Mouse (Mus musculus): ENCODE measurements at regions not wholly inside any gene's neighbourhood (a gene's known extent, or its start where the extent isn't known, plus 50 kb on each side); places are given as distances from the start of the nearest gene placed in this dataset.

- no peaks in the 10 kb centered on the region for H3K27me3 ChIP-seq
- WGBS = 54% methylated on average over 6 of the region's 6 CpGs
- no peaks in the 10 kb centered on the region for H3K36me3 ChIP-seq
- no peak overlapping the region for H3K9ac ChIP-seq (replicated peaks)
- peaks cover 20% of the 10 kb centered on the region for H3K4me1 ChIP-seq
- no peaks in the 10 kb centered on the region for H3K9me3 ChIP-seq
- H3K4me3 ChIP-seq = no peak overlapping the region
- ATAC-seq (ENCODE audit: low FRiP score, low read depth) = no peak
- no peak overlapping the region for H3K27ac ChIP-seq (replicated peaks)
- H3K4me2 ChIP-seq (replicated peaks) = no peak overlapping the region
Measured at GRCm38 (mm10) chr16:18683556-18683955, 53.8 kb upstream of the Sept5 start.

GRCm38 (mm10) chr16:18686044-18686761, 56.4 kb upstream of the Sept5 start:
- Histone ChIP-seq H3K9ac (replicated peaks) (no peak overlapping the region), H3K4me1 (peaks cover 20% of the 10 kb centered on the region), H3K27ac (replicated peaks) (peak overlapping the region; percentile 42; the same call in 1 of the 2 replicates), H3K9me3 (no peaks in the 10 kb centered on the region), H3K36me3 (no peaks in the 10 kb centered on the region), H3K4me3 (no peak overlapping the region), H3K27me3 (no peaks in the 10 kb centered on the region), H3K4me2 (replicated peaks) (peak overlapping the region; percentile 9; the same call in 1 of the 2 replicates)
- ATAC-seq (ENCODE audit: low FRiP score, low read depth) = peak; percentile 32
- 6% methylated on average over 6 of the region's 6 CpGs for WGBS

GRCm38 (mm10) chr16:18686916-18687315, 57.2 kb upstream of the Sept5 start:
- WGBS = under 1% methylated on average over 17 of the region's 17 CpGs
- peak overlapping the region; percentile 25; the same call in 1 of the 2 replicates for H3K9ac ChIP-seq (replicated peaks)

GRCm38 (mm10) chr16:18687367-18687766, 57.6 kb upstream of the Sept5 start:
- Histone ChIP-seq H3K4me3 (peak overlapping the region; percentile 17), H3K4me2 (replicated peaks) (peak overlapping the region; percentile 47), H3K4me1 (peaks cover 20% of the 10 kb centered on the region), H3K27me3 (no peaks in the 10 kb centered on the region), H3K9me3 (no peaks in the 10 kb centered on the region), H3K9ac (replicated peaks) (peak overlapping the region; percentile 25; the same call in 1 of the 2 replicates), H3K36me3 (no peaks in the 10 kb centered on the region), H3K27ac (replicated peaks) (peak overlapping the region; percentile 74)
- ATAC-seq (ENCODE audit: low FRiP score, low read depth) = peak; percentile 57
- WGBS = 9% methylated on average over 8 of the region's 8 CpGs

More at GRCm38 (mm10) chr16:18686916-18687315, 57.2 kb upstream of the Sept5 start:
- Histone ChIP-seq H3K4me3 (peak overlapping the region; percentile 17), H3K9me3 (no peaks in the 10 kb centered on the region), H3K36me3 (no peaks in the 10 kb centered on the region), H3K4me1 (peaks cover 20% of the 10 kb centered on the region), H3K27me3 (no peaks in the 10 kb centered on the region), H3K4me2 (replicated peaks) (peak overlapping the region; percentile 47), H3K27ac (replicated peaks) (peak overlapping the region; percentile 74)
- ATAC-seq (ENCODE audit: low FRiP score, low read depth) = peak; percentile 94

- 65% methylated on average over 5 of the region's 5 CpGs for WGBS
- Histone ChIP-seq H3K4me2 (replicated peaks) (no peak overlapping the region), H3K4me1 (peaks cover 9% of the 10 kb centered on the region; the same call in 1 of the 2 replicates), H3K9ac (replicated peaks) (no peak overlapping the region), H3K4me3 (no peak overlapping the region), H3K9me3 (no peaks in the 10 kb centered on the region), H3K36me3 (no peaks in the 10 kb centered on the region), H3K27me3 (no peaks in the 10 kb centered on the region), H3K27ac (replicated peaks) (no peak overlapping the region)
- no peak for ATAC-seq (ENCODE audit: low FRiP score, low read depth)
Measured at GRCm38 (mm10) chr16:18695596-18695995, 65.8 kb upstream of the Sept5 start.

- peak; percentile 80 for ATAC-seq (ENCODE audit: low FRiP score, low read depth)
- Histone ChIP-seq H3K9me3 (no peaks in the 10 kb centered on the region), H3K27ac (replicated peaks) (no peak overlapping the region), H3K9ac (replicated peaks) (no peak overlapping the region), H3K27me3 (0 out of 2 replicates have a peak, but pooled peaks cover under 1% of the 10 kb centered on the region), H3K4me2 (replicated peaks) (0 out of 2 replicates have a peak overlapping the region, but pooled peaks have one; percentile 1), H3K4me3 (0 out of 2 replicates have a peak overlapping the region, but pooled peaks have one; percentile 7), H3K4me1 (peaks cover 9% of the 10 kb centered on the region; the same call in 1 of the 2 replicates), H3K36me3 (no peaks in the 10 kb centered on the region)
- WGBS = 9% methylated on average over 20 of the region's 20 CpGs
Measured at GRCm38 (mm10) chr16:18696074-18696819, 66.5 kb upstream of the Sept5 start.

GRCm38 (mm10) chr16:18696820-18697168, 67.0 kb upstream of the Sept5 start:
- Histone ChIP-seq H3K4me2 (replicated peaks) (no peak overlapping the region), H3K36me3 (no peaks in the 10 kb centered on the region), H3K4me3 (0 out of 2 replicates have a peak overlapping the region, but pooled peaks have one; percentile 7), H3K9me3 (no peaks in the 10 kb centered on the region), H3K9ac (replicated peaks) (no peak overlapping the region), H3K27ac (replicated peaks) (no peak overlapping the region), H3K27me3 (peaks cover 5% of the 10 kb centered on the region; the same call in 1 of the 2 replicates), H3K4me1 (peaks cover 9% of the 10 kb centered on the region; the same call in 1 of the 2 replicates)
- 60% methylated on average over 5 of the region's 5 CpGs for WGBS
- ATAC-seq (ENCODE audit: low FRiP score, low read depth) = 0 out of 2 replicates have a peak, but pooled peaks have one; percentile 34

GRCm38 (mm10) chr16:18704126-18704525, 72.5 kb upstream of the Cldn5 start:
- H3K27me3 ChIP-seq = peaks cover 12% of the 10 kb centered on the region
- 69% methylated on average over 9 of the region's 9 CpGs for WGBS
- H3K9me3 ChIP-seq = no peaks in the 10 kb centered on the region
- no peak for ATAC-seq (ENCODE audit: low FRiP score, low read depth)
- H3K9ac ChIP-seq (replicated peaks) = no peak overlapping the region
- no peaks in the 10 kb centered on the region for H3K36me3 ChIP-seq
- no peak overlapping the region for H3K4me3 ChIP-seq
- H3K4me1 ChIP-seq = no peaks in the 10 kb centered on the region
- H3K27ac ChIP-seq (replicated peaks) = no peak overlapping the region
- no peak overlapping the region for H3K4me2 ChIP-seq (replicated peaks)

- Histone ChIP-seq H3K36me3 (no peaks in the 10 kb centered on the region), H3K27me3 (peaks cover 12% of the 10 kb centered on the region), H3K27ac (replicated peaks) (no peak overlapping the region), H3K4me2 (replicated peaks) (no peak overlapping the region), H3K4me3 (no peak overlapping the region), H3K9me3 (no peaks in the 10 kb centered on the region), H3K9ac (replicated peaks) (no peak overlapping the region), H3K4me1 (no peaks in the 10 kb centered on the region)
- 80% methylated on average over 9 of the region's 9 CpGs for WGBS
- ATAC-seq (ENCODE audit: low FRiP score, low read depth) = no peak
Measured at GRCm38 (mm10) chr16:18705028-18705648, 71.5 kb upstream of the Cldn5 start.

GRCm38 (mm10) chr16:18711637-18712125, 65.0 kb upstream of the Cldn5 start:
- Histone ChIP-seq H3K4me1 (no peaks in the 10 kb centered on the region), H3K36me3 (no peaks in the 10 kb centered on the region), H3K9ac (replicated peaks) (no peak overlapping the region), H3K27ac (replicated peaks) (no peak overlapping the region), H3K27me3 (no peaks in the 10 kb centered on the region; the same call in 1 of the 2 replicates), H3K9me3 (no peaks in the 10 kb centered on the region), H3K4me3 (no peak overlapping the region), H3K4me2 (replicated peaks) (no peak overlapping the region)
- WGBS = 59% methylated on average over 1 of the region's 1 CpGs
- ATAC-seq (ENCODE audit: low FRiP score, low read depth) = no peak

GRCm38 (mm10) chr16:18713017-18713416, 63.6 kb upstream of the Cldn5 start:
- 77% methylated on average over 5 of the region's 5 CpGs for WGBS
- H3K27me3 ChIP-seq = no peaks in the 10 kb centered on the region
- H3K4me2 ChIP-seq (replicated peaks) = no peak overlapping the region
- no peaks in the 10 kb centered on the region for H3K4me1 ChIP-seq
- H3K27ac ChIP-seq (replicated peaks) = no peak overlapping the region
- no peaks in the 10 kb centered on the region for H3K36me3 ChIP-seq
- H3K9me3 ChIP-seq = no peaks in the 10 kb centered on the region
- H3K9ac ChIP-seq (replicated peaks) = no peak overlapping the region
- ATAC-seq (ENCODE audit: low FRiP score, low read depth) = no peak
- no peak overlapping the region for H3K4me3 ChIP-seq

Data from midbrain, embryonic 12.5 days (tissue).